Mouse (Mus musculus): ENCODE data around the gene Kif18a.

Kif18a gene

DNA sequence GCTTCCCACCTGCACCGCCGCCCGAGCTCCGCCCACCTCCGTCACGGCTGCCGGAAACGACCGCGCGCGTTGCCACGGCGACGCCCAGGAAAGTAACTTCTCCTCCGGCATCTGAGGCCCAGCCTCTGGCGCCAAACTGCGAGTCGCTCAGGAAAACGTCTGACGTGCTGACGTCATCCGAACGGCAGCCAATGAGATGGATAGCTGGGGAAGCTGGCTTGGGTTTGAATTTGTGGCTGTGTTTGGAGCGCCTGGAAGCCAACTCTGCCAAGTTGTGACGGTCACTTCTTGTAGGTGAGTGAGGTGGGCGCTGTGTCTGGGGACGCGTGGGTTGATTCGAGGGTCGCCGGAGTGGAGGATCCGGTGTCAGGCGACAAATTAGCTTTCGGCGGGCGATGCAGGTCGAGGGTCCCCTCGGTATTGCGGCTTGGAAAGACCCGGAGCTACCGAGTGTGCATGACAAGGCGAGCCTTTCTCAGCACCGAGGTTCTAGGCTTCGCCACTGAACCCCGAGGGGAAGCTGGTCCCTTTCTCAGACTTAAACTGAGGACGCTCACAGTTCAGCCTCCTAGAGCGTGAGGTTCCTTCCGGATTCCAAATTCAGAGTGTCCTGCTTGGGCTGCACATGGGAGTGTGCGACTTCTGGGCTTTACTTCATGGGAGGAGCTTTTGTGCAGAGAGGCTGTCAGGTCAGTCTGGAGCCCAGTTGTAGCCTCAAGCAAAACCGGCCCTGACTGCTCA lies at the start of gene Kif18a, which contains the start of gene Mettl15:
Gene Kif18a (plus strand): TSS at position 139 of the 741 bp plus-strand sequence.
Gene Mettl15 (minus strand): TSS at position 149 of the 741 bp plus-strand sequence.
- DNase-seq (ENCODE audit: low read depth, low spot score) = peak; percentile 99

DNA sequence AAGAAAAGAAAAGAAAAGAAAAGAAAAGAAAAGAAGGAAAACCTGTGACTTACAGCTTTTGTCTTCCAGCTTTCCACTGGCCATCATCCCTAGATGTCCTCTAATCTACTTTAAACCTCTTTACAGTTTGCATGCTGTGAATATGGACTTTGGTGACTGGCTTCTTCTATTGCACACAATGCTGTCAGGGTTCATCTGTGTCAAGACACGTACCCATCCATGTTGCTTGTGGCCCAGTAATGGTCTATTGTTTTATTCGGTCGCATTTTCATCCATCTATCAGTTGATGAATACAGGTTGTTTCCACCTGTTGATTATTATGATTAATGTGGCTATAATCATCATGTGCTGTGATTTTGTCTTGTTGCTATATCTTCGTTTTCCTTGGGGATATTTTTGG lies 46.7 kb upstream of the Kif18a start:
- DNase-seq (ENCODE audit: low read depth, low spot score) = no peak

DNA sequence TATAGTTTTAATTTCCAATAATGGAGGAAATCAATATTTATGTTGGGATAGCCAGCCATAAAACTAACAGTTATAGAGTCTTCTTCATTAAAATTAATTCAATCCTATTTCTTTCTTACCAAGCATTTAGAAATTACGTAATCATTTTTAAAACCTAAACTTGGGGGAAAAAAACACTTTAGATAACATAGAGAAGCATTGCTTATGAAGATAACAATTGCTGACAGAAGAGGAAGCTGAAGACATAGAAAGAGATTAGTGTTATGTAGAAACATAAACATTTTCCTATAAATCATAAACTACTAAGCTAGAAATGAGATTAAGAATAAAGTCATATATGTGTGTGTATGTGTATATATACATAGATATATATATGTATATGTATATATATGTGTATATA lies 44.8 kb upstream of the Kif18a start:
- no peak for DNase-seq (ENCODE audit: low read depth, low spot score)

GRCm38 (mm10) chr2:109241947-109242346 lies 38.6 kb upstream of the Kif18a start:
- no peak for DNase-seq (ENCODE audit: low read depth, low spot score)

- DNase-seq (ENCODE audit: low read depth, low spot score) = no peak
These were observed 17.8 kb upstream of the Kif18a start for GRCm38 (mm10) chr2:109262779-109263178.

- no peak for DNase-seq (ENCODE audit: low read depth, low spot score)
These were observed 7.4 kb upstream of the Kif18a start for GRCm38 (mm10) chr2:109273098-109273497.

DNA sequence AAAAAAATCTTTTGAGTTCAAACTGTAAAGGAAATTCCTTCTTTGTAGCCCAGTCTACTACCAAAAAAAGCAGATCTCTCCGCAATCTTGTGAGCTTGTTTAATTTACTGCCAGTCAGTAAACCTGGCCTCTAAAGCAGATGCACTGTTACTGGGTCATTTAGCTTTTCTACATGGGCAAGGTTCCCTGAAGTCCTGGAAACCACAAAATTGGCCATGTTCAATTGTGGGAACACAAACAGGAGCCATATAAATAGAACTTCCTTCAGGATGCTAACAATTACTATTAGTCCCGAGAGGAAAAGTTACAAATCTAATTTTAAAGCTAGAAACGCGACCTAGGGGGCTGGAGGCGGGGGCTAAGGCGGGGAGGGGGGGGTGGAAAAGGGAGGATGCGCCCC lies 2.9 kb upstream of the Kif18a start:
- peak; percentile 9 for DNase-seq (ENCODE audit: low read depth, low spot score)

GRCm38 (mm10) chr2:109278036-109278435 lies 2.5 kb upstream of the Kif18a start:
- peak; percentile 70 for DNase-seq (ENCODE audit: low read depth, low spot score)

DNA sequence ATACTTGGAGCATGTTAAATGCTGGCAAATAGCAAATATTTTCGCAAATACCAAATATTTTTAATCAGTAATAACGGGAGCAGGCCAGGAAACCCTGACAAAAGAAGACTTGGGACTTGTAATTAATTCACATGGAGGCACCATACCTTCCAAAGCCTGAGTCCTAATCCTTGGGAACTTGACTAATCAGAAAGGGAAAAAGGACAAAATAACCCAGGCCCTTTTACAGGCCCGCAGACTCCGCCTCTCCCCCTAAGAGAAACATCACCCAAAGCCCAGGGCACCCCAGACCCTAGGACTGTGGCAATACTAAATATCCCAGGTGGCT lies 302 bp upstream of the Kif18a start:
- DNase-seq (ENCODE audit: low read depth, low spot score) = no peak

DNA sequence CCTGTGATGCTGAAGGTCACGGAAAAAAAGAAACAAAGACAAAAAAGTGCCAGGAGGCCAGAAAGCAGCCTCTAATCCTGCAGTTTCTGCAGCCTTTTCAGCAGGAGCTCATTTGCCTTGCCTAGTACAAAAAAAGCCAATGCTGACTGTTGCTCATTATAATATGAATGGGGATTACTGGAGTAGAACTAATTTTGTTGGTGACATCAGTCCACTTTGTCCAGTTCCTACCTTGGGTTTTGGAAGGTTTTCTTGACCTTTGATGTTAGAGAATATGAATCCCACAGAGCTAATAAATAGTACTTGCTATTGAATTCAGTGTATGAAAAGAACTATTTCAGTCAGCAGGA lies 778 bp downstream of the Kif18a start:
- no peak for DNase-seq (ENCODE audit: low read depth, low spot score)

GRCm38 (mm10) chr2:109284121-109284520 lies 3.6 kb downstream of the Kif18a start:
- no peak for DNase-seq (ENCODE audit: low read depth, low spot score)

DNA sequence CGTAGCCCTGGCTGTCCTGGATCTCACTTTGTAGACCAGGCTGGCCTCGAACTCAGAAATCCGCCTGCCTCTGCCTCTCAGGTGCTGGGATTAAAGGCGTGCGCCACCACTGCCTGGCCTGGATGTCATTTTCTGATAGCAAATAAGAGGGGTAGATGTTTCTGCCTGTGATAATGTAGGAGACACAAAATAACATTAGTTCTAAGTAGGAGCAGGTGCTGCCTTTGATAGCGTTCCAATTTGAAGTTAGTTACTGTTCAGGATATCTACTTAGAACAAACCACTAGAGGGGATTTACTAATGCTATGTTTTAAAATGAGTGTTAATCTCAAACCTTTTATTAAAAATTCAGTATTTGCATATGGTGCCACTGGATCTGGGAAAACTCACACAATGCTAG lies 8.8 kb downstream of the Kif18a start:
- DNase-seq (ENCODE audit: low read depth, low spot score) = no peak

- no peak for DNase-seq (ENCODE audit: low read depth, low spot score)
These were observed 15.7 kb downstream of the Kif18a start for GRCm38 (mm10) chr2:109296264-109296663.

DNA sequence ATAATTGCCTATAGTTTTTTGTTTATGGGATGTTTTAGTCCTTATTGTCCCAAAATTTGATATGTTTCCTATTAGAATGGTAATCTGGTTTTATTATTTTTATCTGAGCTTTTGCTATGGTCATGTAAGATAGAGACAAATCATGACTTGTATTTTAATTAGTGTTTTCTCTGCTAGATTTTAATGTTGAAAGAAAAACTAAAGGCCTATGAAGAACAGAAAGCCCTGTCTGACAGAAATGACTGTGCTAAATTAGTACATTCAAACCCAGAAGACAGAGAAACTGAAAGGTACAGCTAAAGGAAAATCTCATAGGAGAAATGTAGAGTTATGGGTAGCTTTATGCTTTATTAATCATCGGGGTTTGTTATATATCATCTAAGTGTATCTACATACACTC lies 17.6 kb downstream of the Kif18a start:
- DNase-seq (ENCODE audit: low read depth, low spot score) = no peak

- DNase-seq (ENCODE audit: low read depth, low spot score) = no peak
These were observed 21.7 kb downstream of the Kif18a start for GRCm38 (mm10) chr2:109302234-109302633.

DNA sequence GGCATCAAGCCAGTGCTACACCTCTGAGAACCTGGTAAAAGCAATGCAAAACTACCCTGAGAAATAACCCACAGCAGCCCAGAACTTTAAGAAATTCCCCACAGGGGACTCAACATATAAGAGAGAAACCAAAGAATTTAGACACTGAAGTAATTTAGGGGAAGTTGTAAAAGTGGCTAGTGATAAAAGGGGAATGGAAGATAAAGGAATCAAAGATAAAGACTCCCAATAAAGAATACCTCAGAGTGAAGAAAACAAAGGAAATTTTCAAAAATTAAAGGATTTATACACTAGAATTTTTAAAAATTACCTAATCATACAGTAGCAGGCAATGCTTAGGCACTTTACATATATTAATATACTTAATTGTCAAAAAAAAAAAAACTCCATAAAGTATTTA lies 23.1 kb downstream of the Kif18a start:
- no peak for DNase-seq (ENCODE audit: low read depth, low spot score)

GRCm38 (mm10) chr2:109311369-109311768 lies 30.8 kb downstream of the Kif18a start:
- DNase-seq (ENCODE audit: low read depth, low spot score) = no peak

DNA sequence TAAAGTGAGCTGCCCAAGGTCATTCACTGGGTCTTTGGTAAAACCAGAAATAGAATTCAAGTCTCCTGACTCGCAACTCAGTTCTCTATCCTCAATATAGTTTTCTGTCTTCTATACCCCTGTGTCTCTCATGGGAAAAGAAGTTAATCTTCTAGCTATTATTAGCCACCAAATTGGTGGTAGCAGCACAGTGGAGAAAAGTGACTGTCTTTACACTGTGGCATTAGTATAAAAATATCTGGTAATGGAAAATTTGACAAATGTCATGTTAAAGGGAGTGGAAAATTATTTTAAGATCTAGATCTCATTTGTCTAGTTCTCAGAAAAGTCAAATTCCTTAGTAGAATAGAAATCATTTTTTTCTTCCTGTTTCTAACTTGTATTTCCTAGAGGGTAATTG lies 51.3 kb downstream of the Kif18a start:
- peak; percentile 5 for DNase-seq (ENCODE audit: low read depth, low spot score)

GRCm38 (mm10) chr2:109334237-109334636 lies 53.7 kb downstream of the Kif18a start:
- DNase-seq (ENCODE audit: low read depth, low spot score) = peak; percentile 25

DNA sequence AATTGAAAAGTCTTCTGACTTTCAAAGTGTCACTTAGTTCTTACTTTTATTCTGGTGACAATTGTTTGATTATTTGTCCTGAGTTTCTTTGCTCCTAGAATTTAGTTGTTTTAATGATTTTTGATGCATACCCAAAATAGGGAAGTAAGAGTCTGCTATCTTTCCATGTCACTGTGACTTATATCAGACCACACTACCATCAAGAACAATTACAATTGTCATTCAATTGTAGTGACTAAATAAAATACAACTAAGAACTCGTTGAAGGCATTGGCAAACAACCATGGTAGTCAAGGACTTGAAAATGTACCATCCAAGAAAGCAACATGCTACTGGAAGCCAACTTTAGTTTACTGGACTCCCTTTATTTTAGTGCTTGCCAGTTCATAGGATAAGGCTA lies 55.2 kb downstream of the Kif18a start:
- no peak for DNase-seq (ENCODE audit: low read depth, low spot score)

- DNase-seq (ENCODE audit: low read depth, low spot score) = no peak
These were observed 64.8 kb downstream of the Kif18a start for GRCm38 (mm10) chr2:109345386-109345785.

DNA sequence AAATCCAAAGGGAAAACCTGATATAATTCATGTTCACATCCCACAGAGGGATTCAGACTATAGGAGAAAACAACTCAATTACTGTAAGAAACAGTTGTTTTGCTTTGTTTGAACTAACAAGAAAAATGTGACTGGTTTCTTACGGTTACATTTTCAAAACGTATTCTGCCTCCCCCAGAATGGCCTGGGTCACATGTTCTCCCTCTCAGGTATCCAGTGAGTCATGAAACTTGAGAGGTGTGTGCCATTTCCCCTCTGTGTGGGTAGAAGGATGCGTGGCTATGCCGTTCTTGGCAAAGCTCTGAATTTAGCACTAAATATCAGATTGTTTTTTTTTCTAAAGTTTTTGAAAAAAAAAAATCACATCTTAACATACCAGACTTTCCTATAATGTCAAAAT lies 68.2 kb downstream of the Kif18a start:
- no peak for DNase-seq (ENCODE audit: low read depth, low spot score)

DNA sequence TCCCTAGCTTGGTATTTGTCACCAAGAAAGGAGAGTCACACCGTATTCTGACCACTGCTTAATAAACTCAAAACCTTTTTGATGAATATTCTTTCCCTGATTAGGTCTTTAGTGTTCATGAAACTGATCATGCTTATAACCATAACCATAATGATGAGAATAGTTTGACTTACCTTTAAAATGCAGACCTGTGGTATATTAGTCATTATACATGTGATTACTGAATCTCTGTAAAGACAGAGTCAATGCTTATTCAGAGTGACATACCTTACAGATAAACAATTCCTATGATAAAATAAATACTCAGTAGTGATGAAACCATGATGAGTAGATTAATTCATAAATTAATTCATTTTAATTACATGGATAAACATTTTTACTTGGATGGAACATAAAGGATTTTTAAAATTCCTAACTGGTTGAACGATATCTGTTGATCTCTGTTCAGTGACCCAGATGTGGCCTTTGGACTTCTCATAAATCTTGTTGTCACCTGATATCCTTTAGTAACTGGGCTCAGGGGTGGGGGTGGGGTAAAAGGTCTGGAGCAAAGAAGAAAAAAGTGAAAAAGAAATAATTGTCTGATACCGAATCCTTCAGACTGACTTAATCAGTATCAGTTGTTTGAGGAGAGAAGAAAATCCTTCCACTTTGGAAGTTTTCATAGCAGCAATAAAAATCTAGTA lies 78.1 kb downstream of the Kif18a start:
- no peak for DNase-seq (ENCODE audit: low read depth, low spot score)

All from CD4-positive, CD25-positive, alpha-beta regulatory T cell, adult 2 months (primary cell).